Mouse (Mus musculus) heart, embryonic 16.5 days (tissue): ENCODE measurements around the gene Epx. TPM values are rescaled to one million over a fixed set of nuclear protein-coding genes. Genes with fewer than 3 reads are reported as not detected.

ENCODE experiments used
- ATAC-seq: fragments of 200-750 bp; cut with Nextera tagmentation; replicated peaks from 2 replicates; pipeline ENCODE4 v1.8.0; 2017; ENCODE audit warnings: moderate number of reproducible peaks; ENCODE audit not compliant: insufficient read depth, low FRiP score; ENCODE audit errors: extremely low read depth
- H3K27ac ChIP-seq: fragments of 300-500 bp; sonication (generic); 2 replicates; pipeline ENCODE4 v1.5.1; 2014; ENCODE audit warnings: mild to moderate bottlenecking, low read length, control low read depth, moderate library complexity
- H3K27me3 ChIP-seq: fragments of 300-500 bp; sonication (generic); 2 replicates; pipeline ENCODE4 v1.6.1; 2014; ENCODE audit warnings: low read length, mixed read lengths; ENCODE audit not compliant: control insufficient read depth, insufficient read depth
- H3K36me3 ChIP-seq: fragments of 300-500 bp; sonication (generic); 2 replicates; pipeline ENCODE4 v1.6.1; 2014; ENCODE audit not compliant: control insufficient read depth, insufficient read depth
- H3K4me1 ChIP-seq: fragments of 300-500 bp; sonication (generic); 2 replicates; pipeline ENCODE4 v1.6.1; 2014; ENCODE audit warnings: low read length, mixed read lengths; ENCODE audit not compliant: control insufficient read depth, insufficient read depth
- H3K4me2 ChIP-seq: fragments of 300-500 bp; sonication (generic); 2 replicates; pipeline ENCODE4 v1.6.1; 2014; ENCODE audit warnings: low read depth, mild to moderate bottlenecking, control low read depth, low read length
- H3K4me3 ChIP-seq: fragments of 300-500 bp; sonication (generic); 2 replicates; pipeline ENCODE4 v1.5.1; 2014; ENCODE audit warnings: mild to moderate bottlenecking, control low read depth, low read length
- H3K9ac ChIP-seq: fragments of 300-500 bp; sonication (generic); 2 replicates; pipeline ENCODE4 v1.6.1; 2014; ENCODE audit warnings: low read length, control low read depth
- H3K9me3 ChIP-seq: fragments of 300-500 bp; sonication (generic); replicated peaks from 2 replicates; pipeline ENCODE4 v1.6.1; 2016; ENCODE audit warnings: low read length; ENCODE audit not compliant: control insufficient read depth
- WGBS: fragments of 180-500 bp; shearing (Covaris S2); extraction: QIAGEN DNeasy Blood & Tissue Kit; methylation state at CpG from one replicate; pipeline ENCODE4 v1.1.7; 2014; 5-methylcytosine and 5-hydroxymethylcytosine counted together
- polyA plus RNA-seq: library from polyadenylated mRNA; unstranded; fragments of >200 nt; fragmentation: Nextera tagmentation; extraction: Ambion mirVana; gene quantifications from 2 replicates; pipeline ENCODE4 v1.2.1, GENCODE M21; 2015

The Epx gene
- polyA plus RNA-seq, 1 experiment from 2014 or later, result 0.45 TPM

GRCm38 (mm10) chr11:87817443-87817773 is 57.9 kb downstream of the Epx start:
- Histone ChIP-seq H3K4me1 (no peaks in the 10 kb centered on the region), H3K27ac (no peak overlapping the region), H3K36me3 (no peaks in the 10 kb centered on the region), H3K9ac (peak overlapping the region; percentile 50; the same call in 1 of the 2 replicates), H3K9me3 (no peaks in the 10 kb centered on the region), H3K4me2 (peak overlapping the region; percentile 74), H3K4me3 (peak overlapping the region; percentile 49), H3K27me3 (peaks cover 12% of the 10 kb centered on the region)
- 27% methylated on average over 4 of the region's 4 CpGs for whole genome bisulfite sequencing
- ATAC-seq, result no peak

- H3K27me3 ChIP-seq, result peaks cover 12% of the 10 kb centered on the region
- H3K27ac ChIP-seq, result no peak overlapping the region
- peak overlapping the region; percentile 49 for H3K4me3 ChIP-seq
- peak overlapping the region; percentile 74 for H3K4me2 ChIP-seq
- WGBS, result 4% methylated on average over 31 of the region's 31 CpGs
- H3K36me3 ChIP-seq, result no peaks in the 10 kb centered on the region
- ATAC-seq, result no peak
- peak overlapping the region; percentile 50; the same call in 1 of the 2 replicates for H3K9ac ChIP-seq
- H3K4me1 ChIP-seq, result no peaks in the 10 kb centered on the region
- no peaks in the 10 kb centered on the region for H3K9me3 ChIP-seq
Observed at GRCm38 (mm10) chr11:87816707-87817442, 58.5 kb downstream of the Epx start.

- H3K9me3 ChIP-seq, result no peaks in the 10 kb centered on the region
- 74% methylated on average over 8 of the region's 8 CpGs for WGBS
- ATAC-seq, result no peak
Observed at GRCm38 (mm10) chr11:87814831-87815230, 60.5 kb downstream of the Epx start.

More at GRCm38 (mm10) chr11:87814831-87815230, 60.5 kb downstream of the Epx start:
- Histone ChIP-seq H3K36me3 (no peaks in the 10 kb centered on the region), H3K4me3 (no peak overlapping the region), H3K27me3 (peaks cover 12% of the 10 kb centered on the region), H3K4me2 (no peak overlapping the region), H3K9ac (no peak overlapping the region), H3K27ac (no peak overlapping the region), H3K4me1 (no peaks in the 10 kb centered on the region)

Other genes with a start within 250 kb of the Epx start
- 2.1 and 2.4 TPM in 2 replicates for gene Rnf43, start 212.8 kb downstream of the Epx start, polyA plus RNA-seq
- gene Supt4a, start 138.0 kb downstream of the Epx start, polyA plus RNA-seq, result 100 and 111 TPM in 2 replicates
- gene Tspoap1, start 115.0 kb downstream of the Epx start, polyA plus RNA-seq, result 1.1 and 1.2 TPM in 2 replicates
- gene Mpo, start 82.0 kb downstream of the Epx start, polyA plus RNA-seq, result 1.0 and 2.9 TPM in 2 replicates
- gene Lpo, start 47.2 kb downstream of the Epx start, polyA plus RNA-seq, result 0.92 and 1.1 TPM in 2 replicates
- gene Mks1, start 22.3 kb downstream of the Epx start, polyA plus RNA-seq, result 7.3 and 7.7 TPM in 2 replicates
- not detected in 2 replicates for gene Olfr462, start 16.7 kb upstream of the Epx start, polyA plus RNA-seq
- gene Olfr463, start 21.9 kb upstream of the Epx start, polyA plus RNA-seq, result not detected in 2 replicates
- gene Olfr464, start 45.4 kb upstream of the Epx start, polyA plus RNA-seq, result not detected in 2 replicates
- 23.5 and 25.6 TPM in 2 replicates for gene Dynll2, start 112.0 kb upstream of the Epx start, polyA plus RNA-seq
- 158 and 185 TPM in 2 replicates for gene Srsf1, start 171.8 kb upstream of the Epx start, polyA plus RNA-seq
- gene Vezf1, start 192.7 kb upstream of the Epx start, polyA plus RNA-seq, result 22.3 and 24.3 TPM in 2 replicates
- gene Cuedc1, start 222.5 kb upstream of the Epx start, polyA plus RNA-seq, result 15.2 and 17.6 TPM in 2 replicates